Mouse (Mus musculus): ENCODE data around the gene Fsip1.
A peak's percentile ranks its signal among the peaks of the same experiment; 100 is the strongest.
"Not testable (repeated sequence)": the region's sequence is repeated elsewhere in the genome, so short reads cannot be mapped to it uniquely, and the experiment has no call there.

Gene Fsip1

DNA sequence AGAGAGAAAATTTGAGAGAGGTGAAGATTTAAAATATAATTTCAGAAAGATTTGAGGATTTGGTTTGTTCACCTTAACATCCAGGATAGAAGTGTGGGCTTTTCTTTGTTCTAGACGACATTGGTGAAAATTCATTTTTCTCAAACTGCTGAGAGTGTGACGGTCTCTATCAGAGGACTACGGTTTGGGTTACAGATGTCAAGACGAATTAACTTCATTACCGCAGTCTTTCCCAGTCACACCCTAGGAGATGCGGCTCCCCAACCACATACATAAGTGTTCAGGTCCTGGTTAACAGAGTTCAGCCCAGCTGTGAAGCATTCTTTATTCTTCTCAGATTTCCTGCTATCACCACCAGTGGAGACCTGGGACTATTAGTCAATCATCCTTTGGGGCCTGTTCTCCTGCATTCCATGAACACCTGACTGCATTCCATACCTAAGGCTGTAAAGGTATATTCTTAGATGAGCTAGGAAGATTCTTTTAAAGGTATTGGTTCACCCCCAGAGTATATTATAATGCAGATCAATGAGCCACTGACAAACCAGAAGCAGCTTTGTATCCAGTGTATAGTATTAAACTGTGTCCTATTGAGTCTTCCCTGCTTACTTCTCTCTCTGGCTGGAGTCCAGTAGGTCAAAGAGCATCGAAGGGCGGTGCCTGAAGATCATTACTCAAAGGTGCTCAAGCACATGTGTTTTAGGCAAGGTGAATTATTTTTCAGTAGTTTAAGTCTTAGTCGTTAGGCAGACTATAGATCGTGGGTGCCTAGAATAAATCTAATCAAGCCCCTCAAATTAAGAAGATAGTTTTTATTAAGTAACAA is 82.0 kb downstream of the Fsip1 start:
- no peak for DNase-seq

DNA sequence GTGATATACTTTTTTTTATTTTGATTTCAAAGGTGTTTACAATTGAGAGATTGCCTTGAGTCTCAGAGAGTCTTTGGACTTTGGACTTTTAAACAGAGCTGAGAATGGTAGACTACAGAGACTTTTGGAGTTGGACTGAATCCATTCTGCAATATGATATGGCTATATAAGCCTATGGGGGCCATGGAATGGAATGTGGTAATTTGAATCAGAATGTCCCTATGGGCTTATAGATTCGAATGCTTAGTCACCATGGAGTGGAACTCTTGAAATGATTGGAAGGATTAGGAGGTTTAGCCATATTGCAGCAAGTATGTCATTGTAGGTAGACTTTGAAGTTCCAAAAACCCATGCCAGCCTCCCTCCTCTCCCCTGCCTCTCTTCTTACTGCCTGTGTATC is 88.5 kb downstream of the Fsip1 start:
- DNase-seq, result no peak

DNA sequence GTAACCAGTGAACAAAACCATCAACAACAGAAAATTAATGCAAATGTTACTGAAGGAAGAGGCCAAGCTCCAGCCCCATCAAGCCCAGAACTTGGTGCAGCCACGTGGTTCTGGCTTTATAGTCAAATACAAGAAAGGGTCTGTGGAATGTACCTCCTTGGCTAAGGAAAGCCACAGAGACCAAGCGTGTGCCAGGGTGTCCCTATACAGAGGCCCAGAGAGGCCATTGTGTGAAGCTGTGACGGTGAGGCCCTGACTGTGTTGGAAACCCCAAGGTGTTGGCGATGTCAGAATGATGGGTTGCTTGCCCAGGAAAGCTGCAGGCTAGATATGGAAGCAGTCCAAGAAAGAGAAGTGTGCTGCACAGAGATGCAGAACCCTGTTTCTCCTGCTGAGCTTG is 89.0 kb downstream of the Fsip1 start:
- no peak for DNase-seq

DNA sequence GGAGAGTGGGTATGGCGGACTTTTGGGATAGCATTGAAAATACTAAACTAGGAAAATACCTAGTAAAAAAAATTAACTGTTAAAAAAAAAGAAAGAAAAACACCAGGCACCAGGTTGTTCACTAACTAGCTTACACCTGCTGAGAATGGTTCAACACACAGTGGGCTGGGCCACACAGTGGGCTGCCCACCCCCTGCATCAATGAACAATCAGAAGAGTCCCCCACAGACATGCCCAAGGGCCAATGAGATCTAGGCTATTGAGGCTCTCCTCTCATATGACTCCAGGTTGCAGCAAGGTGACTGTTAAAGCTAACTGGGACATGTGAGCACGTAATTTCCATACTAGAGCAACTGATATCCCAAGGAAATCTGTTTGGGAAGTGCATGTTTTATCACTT is 91.1 kb downstream of the Fsip1 start:
- no peak for DNase-seq

DNA sequence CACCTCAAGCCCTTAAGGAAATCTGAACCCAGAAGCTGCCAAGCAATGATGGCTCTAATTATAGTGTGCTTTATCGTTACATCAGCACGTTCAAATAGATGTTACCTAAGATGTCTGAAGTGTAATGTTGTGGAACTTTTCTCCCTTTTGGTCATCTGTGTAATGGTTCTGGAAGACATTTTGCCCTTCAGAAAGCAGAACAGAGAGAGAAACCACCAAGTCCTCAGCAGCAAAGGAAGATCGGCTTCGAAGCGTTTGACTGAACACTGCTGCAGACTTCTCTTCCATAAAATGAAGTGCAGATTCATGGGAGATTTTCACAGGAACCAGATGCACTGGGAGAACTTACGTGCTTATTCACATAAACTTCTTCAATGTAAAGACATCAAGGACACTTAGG is 92.6 kb downstream of the Fsip1 start:
- no peak for DNase-seq

DNA sequence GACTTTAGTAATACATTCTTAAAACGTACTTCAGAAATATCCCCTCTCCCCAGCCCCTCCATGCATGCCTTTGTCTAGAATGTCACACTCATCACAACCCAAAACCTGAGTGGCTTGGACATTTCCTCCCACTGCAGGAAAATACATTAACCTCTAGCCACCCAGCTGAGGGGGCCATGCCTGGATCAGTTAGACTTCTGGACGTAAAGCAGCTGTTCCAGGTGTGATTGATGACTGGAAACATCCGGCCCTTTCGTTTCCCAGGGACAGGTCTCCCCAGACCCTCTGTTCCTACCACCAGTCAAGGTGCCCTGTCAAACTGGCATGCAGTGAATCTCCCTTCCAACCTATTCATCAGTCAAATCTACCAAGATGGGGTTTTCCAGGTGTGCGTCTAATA is 94.3 kb downstream of the Fsip1 start:
- DNase-seq, result no peak

DNA sequence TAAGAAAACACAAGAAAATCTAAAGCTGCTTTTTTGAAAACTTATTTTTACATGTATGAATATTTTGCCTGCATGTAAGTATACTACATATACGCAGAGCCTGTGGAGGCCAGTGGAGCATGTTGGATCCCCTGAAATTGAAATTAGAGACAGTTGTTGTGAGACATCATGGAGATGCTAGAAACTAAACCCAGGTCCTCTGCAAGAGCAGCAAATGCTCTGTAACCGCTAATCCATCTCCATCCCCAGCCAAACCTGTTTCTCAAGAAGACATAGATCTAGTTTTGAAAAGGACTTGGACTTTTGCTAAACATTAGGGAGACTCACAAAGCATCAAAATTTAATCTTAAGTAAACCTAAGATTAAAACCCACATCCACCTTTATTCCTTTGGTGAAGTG is 95.8 kb downstream of the Fsip1 start:
- DNase-seq, result no peak

DNA sequence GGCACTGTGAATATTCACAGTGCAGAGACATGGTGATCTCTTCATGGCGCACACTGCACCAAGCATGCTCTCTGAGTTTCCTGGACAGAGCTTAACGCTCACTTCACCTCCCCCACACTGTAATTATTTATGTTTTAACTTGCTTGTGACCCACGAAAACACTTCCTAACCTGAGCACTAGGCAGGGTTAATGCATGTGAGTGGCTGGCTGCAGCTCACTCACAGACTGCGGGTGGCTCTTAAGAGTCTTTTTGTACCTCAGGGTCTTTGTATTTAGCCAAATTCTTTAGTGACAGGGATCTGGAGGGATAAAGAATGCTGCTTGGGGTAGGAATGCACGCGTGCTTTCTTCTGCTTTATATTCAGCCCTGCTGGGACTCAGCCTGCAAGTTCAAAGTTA is 96.2 kb downstream of the Fsip1 start:
- DNase-seq, result no peak

DNA sequence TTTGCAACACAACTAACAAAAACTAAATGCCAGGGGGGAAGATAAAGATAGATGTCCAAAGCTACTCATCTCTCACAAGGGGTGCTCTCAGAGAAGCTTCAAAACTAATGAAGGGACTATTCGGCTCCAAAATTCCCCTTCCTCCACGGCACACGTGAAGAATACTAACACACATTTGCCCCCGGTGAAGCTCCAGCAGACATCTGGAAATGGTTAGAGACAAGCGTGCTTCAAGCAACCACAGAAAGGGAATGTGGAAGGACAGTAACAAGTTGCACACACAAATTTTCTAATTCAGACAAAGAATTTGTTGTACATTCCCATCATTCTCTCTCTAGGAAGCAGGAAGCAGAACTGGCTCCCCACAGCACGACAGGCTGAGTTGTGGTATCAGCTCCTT is 97.6 kb downstream of the Fsip1 start:
- DNase-seq, result no peak

DNA sequence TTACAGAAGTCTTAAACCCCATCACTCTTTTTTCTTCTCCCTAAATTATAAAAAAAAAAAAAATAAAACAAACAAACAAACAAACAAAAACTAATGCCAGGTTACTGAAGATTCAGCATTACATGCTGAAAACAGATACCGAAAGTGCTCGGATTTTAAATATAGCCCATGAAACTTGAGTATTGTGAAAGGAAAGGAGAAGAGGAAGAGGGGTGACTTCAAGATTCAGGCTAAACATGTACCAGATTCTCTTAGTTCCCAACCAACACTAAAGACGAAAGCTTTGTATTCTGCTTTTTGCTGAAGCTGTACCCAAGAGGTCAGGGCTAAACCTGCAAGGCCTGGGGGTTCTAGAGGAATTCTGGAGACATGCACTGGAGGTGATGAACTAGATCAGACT is 98.7 kb downstream of the Fsip1 start:
- no peak for DNase-seq

DNA sequence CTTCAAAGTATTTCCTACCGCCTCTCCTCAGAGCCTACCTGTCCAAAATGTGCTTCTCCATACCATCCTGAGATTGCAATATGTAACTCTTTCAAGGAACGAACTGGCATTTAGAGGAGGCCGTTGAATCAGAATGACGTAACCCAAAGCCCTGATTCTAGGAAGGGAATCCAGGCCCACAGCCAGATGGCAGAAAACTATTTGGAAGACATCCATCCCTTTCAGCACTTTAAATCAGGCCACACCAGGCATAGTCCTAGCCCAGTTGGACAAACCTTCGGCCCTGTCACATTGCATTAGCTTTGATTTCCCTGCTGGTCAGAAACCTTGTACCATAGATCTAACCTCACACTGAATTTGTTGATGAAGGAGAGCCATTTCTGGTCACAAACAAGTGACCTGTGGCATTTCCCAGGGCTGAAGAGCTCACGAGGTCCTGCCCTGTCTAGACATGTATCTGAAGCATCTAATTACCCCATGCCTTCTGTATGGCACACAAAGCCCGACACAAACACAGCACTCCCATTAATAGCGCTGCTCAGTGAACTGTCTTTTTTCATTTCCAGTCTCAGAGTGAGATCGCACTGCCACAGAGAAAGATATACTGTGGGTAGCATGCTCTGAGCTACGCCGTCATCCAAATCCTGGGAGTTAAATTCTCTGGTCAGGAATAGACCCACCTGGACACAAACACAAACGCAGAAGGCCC is 106.8 kb downstream of the Fsip1 start:
- DNase-seq, result peak; percentile 45 to 60

DNA sequence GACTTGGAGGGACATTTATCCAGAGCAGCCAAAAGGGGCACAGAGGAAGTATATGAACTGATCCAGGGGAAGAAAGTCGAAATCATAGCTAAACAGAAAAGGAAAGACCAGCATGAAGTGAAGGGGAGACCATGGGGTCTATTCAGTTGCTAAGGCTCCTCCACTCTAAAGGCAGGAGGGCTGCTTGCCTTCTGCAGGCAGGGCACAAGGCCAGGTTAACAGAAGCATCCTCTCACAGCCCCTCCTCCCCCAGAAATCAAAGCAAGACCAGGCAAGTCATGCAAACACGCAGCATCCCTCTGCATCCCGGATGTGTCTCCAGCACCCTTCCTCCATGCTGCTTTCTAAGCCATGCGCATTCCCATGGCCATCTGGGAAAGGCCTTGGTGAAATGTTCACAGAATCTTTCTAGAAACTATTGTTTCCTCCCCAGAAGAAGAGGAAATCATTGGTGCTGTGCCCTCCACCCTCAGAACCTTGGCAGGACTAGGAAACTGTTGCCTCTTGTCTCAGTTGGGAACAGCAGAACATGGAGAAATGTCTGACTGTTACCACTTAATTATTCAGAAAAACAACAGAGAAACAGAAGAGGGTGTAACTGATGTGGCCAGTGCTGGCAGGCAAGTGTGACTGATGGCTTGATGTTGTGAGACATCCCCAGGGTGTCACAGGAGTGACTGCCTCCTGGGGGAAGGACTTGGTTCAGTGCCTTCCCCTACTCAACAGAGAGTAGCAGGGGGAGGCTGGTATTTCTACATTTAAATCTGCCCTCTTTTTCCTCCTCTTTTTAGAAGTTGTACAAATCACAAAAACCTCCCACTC is 108.2 kb downstream of the Fsip1 start:
- no peak for DNase-seq

DNA sequence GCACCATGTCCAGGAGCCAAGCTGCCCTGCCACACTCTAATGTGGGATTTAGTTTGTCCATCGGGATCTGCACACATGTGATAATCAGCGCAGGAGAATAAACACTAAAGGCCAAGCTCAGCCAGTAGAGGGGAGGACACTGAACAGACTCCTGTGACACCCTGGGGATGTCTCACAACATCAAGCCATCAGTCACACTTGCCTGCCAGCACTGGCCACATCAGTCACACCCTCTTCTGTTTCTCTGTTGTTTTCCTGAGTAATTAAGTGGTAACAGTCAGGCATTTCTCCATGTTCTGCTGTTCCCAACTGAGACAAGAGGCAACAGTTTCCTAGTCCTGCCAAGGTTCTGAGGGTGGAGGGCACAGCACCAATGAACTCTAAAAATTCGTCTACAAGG is 109.0 kb downstream of the Fsip1 start:
- not testable (repeated sequence) for DNase-seq

DNA sequence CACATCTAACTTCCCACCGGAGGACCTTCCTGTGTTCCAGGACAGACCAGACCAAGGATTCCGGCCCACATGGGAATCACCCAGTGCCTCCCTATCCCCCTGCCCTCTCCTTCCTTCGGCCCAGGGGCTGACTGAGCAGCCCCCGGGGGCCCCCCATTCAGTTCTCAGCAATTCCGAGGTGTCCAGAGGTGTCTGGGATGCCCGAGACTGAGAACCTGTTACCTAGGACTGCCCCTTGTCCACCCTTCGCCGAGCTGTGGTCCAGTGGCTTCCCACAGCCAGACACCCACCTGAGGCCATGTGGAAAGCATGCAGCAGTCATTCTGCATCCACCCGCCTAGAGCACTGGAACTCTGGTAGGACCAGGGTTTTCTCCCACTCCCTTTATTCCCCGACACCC is 115.1 kb downstream of the Fsip1 start:
- no peak for DNase-seq

DNA sequence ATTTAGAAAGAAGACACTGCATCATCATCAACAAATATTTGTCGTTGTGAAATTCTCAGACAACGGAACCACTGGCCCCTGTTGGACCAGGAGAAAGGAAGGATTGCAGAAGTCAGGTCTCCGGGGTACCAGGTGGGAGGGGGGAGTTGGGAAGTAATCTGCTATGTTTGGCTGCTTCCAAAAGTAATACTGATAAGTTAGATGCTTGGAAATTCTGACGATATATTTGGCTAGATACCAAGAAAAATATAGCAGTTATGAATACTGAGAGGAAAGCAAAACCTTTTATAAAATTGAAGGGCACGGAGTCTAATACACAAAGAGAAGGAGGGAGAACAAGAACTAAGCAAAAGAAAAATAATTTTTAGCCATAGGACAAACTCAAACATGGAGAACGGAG is 117.5 kb downstream of the Fsip1 start:
- DNase-seq, result no peak

DNA sequence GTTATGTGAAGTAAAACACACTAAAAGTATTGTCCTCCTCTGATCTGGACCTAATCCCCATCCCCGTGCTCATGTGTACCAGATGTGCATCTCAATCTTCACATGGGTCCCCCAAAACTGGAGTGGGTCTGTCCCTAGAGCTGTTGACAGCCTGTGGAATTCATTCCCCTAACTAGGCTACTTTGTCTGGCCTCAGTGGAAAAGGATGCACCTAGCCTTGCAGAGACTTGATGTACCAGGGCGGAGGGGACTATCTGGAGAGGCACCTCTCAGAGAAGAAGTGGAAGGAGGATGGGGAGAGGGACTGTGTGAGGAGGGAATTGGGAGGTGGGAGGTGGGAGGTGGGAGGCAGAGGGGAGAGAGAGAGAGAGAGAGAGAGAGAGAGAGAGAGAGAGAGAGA is 119.0 kb downstream of the Fsip1 start:
- DNase-seq, result no peak

DNA sequence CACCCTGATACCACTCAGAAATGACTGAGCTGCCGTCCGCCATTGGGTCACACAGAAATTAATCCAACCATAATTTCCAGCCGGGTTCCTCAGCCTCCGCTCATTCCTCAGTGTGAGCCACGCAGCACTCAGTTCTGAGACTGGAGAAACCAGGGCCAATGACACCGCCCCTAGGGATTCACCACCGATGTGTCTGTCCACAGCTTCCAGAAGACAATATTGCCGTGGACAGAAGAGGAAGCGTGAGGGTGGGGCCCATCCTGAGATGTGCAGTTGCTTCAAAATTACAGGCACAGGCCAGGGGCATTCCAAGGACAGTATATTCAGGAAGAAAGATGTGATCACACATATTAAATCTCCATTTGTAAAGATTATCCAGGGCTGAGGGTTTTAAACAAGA is 119.7 kb downstream of the Fsip1 start:
- DNase-seq, result peak; percentile 16 to 18

DNA sequence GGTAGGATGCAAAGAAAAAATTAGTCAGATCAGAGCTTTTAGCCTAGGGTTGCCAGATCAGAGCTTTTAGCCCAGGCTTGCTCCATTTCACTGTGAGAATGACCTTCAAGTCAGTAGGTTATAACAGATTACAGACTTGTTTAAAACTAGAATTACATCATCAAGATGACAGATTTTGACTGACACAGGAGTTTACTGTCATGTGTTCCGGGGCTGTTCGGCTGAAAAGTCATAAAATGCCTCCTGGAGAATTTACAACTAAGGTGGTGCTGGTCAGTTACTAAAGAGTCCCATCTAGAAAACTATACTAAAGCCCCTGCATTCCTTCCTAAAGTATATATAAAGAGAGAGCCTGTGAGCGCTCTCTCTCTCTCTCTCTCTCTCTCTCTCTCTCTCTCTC is 128.5 kb downstream of the Fsip1 start:
- no peak for DNase-seq

DNA sequence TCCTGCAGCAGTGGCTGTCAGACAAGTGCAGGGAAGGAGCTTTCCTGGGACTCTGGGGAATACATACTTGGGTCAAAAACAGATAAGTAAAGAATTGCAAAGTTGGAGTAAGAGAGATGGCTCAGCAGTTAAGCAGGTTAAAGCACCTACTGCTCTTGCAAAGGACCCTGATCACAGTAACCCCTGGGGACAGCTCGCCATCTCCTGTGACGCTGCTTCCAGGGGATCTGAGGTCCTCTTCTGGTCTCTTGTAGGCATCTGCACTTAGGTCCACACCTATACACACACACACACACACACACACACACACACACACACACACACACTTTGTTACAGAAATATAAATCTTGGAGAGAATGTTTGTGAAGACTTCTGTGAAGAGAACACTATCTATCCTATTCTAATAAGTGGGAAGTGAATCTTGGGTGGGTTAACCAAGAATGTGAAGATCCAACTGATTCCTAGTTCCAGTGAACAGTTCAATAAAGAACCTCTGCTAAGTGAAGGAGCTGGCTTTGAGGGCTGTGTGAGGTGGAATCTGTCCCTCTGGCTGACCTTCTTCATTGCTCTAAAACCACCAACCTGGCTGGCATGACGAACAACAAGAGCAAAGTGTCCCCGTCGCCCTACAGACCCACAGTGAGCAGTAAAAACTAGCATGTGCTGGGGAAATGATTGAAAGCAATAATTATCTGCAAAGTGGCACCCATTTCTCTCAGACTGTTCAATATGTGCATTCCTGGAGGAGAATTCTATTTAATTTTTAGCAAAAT is 129.1 kb downstream of the Fsip1 start:
- no peak for DNase-seq

DNA sequence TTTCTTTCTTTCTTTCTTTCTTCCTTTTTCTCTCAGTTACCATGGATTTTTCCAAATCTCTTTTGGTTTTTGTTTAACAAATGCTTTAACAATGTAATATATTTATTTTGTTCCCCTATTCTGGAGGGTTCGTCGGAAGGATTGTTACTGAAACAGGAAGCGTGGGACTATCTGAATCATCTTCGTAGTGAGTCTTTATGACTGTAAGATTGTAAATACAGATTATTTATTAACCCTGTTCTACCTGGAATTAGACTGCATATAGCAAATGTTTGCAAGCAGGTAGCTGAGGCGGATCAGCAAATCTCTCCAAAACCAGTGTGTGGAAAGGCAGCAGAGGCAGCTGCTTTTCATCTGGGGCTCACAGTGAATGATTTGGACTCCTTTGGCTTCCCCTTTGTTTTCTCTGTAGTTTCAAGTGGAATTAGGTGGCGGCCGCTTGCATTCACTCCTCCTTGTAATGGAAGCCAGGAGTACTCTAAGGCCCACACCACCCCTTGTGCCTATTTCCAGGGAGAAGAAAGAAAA is 130.8 kb downstream of the Fsip1 start:
- DNase-seq, result no peak

DNA sequence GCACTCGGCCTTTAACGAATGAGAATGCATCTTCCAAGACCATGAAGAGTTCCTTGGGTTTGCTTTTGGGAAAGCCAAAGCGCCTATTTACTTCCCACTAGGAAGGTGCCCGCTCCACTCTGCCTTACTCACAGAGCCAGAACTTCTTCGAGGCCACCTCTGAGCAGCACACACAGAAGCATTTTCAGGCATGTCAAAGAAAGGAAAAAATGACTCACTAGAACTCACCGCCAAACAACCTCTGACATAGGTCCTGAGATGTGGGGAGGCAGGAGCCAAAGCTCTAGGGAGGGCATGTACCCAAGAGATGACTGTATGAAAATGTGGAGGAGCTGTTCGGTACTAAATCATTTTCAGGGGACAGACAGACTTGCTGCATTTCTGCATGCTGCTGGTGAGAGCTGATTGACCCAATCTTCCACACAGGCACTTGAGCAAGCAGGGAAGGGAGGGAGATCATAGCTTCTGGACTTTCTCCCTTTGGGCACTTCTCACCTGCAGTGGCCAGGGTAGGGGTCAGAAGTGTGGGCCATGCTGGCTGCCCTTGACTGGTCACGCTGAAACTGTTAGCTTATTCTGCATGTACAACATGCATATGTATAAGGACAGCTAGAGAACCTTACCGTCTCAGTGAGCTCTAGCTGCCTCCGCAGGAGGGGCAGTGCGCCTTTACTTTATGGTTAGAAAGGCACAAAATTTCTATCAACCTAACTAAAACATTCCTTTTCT is 131.4 kb downstream of the Fsip1 start:
- no peak for DNase-seq

DNA sequence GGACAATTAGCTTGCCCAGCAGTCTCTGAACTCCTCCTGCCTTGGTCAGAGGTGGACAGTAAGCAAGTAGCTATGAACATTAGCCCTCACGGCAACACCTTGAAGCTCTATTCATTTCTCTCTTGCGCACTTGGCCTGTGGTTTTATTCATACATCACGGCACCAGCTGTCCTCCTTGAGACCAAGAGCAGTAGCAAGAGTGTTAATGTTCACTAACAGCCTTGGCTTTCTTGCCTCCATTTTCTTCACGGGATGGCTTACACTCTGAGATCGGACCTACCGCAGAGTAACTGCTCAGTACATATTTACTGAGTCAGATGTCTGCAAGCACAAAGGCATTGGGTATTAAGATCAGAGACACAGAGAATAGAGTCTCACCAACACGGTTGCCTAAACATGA is 132.3 kb downstream of the Fsip1 start:
- no peak for DNase-seq

All from lung, adult 18-20 months (tissue).